Mouse (Mus musculus): ENCODE data around the gene A930004D18Rik.

Gene A930004D18Rik

DNA sequence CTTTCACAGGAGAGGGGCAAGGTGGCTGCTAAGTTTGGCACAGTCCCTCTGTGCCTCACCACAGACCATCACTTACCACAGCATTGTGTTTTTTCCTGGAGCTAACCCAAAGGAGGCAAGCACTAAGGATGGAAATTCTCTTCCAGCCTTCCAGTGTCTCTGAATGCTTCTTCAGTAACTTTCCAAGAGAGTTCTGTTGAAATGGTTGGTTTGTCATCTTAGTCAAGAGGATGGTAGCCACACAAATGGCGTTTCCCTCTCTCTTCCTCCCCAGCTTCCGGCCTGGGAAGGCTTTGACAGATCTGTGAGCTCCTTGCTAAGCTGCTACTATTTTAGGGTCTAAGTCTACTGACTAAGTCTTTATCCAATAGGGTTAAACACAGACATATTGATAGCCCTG lies at the start of gene A930004D18Rik:
Gene A930004D18Rik, minus strand, starts transcription at position 247 of the 400 bp plus-strand sequence.
- no peak for DNase-seq (ENCODE audit: low read depth, low spot score)

- DNase-seq (ENCODE audit: low read depth, low spot score), result no peak
These were observed 42.8 kb upstream of the A930004D18Rik start for GRCm38 (mm10) chr2:18080182-18080860.

GRCm38 (mm10) chr2:18071947-18072346 lies 34.4 kb upstream of the A930004D18Rik start:
- DNase-seq (ENCODE audit: low read depth, low spot score), result no peak

GRCm38 (mm10) chr2:18068071-18068796 lies 30.7 kb upstream of the A930004D18Rik start:
- DNase-seq (ENCODE audit: low read depth, low spot score), result no peak

- DNase-seq (ENCODE audit: low read depth, low spot score), result no peak
These were observed 28.9 kb upstream of the A930004D18Rik start for GRCm38 (mm10) chr2:18066436-18066835.

DNA sequence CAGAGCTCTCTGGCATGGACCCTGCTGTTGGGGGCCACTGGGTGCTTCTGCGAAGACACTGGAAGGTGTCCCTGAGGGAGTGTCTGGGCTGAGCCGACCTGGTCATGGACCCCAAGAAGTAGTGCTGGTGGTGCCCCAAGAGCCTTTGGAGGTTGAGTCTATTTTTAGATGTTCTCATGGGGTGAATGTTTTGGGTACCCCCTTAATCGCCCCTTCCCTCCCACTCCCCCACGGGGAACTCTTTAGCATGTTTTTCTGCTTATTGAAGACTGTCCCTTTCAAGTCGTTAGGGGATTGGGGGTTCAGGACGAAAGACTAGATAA lies 28.1 kb upstream of the A930004D18Rik start:
- DNase-seq (ENCODE audit: low read depth, low spot score), result no peak

DNA sequence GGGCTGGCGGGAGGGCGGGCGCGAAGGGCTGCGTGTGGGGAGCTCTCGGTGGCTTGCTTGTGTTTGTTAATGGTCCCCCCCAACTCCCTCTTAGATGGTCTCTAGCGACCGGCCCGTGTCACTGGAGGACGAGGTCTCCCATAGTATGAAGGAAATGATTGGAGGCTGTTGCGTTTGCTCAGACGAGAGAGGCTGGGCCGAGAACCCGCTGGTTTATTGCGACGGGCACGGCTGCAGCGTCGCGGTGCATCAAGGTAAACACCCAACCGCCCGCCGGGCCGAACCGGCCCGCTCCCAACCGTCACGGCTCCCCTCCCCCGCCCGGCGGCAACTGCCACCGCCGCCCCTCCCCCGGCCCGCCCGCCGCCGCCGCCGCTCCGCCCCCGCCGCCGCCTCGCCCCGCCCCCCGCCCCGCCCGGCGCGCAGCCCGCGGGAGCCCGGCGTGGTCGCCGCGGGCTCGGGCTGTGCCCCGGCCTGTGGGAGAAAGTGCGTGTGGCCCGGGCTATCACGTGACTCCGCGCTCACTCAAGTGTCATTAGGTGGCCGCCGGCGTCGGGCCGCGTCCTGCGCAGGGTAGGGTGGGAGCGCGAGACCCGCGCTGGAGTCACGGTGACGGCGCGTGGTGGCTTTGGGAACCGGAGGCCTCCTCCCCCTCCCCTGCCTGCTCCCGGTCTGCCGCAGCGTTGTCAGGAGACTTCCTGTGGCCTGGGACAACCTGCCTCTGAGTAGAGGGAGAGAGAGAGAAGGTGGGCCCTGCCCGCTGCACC lies 27.6 kb upstream of the A930004D18Rik start:
- peak; percentile 82 for DNase-seq (ENCODE audit: low read depth, low spot score)

DNA sequence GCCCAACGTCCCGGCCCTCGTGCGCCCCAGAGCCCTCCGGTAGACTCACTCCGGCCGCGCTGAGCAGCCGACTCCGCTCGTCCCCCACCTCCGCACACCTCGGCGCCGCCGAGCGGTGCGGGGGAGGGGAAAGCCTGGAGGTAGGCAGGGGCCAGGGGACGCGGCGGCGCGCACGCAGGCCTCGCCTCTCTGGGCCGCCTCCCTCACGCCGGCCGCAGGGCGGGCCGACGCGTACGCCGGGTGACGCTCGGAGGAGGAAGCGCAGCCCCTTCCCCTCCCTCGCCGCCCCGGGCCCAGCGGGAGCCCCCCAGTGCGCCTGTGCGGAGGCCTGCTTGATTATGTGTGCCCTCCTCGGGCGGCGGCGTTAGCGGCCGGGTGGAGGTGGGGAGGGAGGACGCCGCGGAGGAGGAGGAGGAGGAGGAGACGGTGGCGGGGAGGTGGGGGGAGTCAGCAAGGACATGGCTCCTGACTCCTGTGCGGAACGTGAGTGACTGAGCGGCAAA lies 26.9 kb upstream of the A930004D18Rik start:
- DNase-seq (ENCODE audit: low read depth, low spot score), result peak; percentile 96

DNA sequence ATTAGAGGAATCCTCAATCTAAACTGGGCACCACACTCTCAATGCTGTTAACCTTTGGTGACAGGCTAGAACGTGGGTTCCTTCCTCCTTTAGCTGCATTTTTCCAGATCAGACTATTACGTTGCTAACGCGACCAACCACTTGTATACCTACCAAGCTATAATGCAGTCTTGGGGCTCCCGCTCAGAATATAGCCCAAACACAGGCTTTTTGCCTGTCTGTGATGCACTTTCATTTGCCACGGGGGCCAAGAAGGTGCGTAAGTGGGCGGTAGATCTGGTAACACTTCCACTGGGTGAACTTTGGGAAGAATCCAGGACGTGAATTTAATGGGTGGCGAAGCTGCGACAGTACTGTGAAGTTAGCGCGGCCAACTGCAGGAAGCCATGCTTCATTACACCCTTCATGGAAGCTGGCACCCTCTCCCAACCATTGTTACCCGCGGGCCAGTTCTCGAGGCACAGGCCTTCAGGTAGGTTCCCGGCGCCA lies 26.3 kb upstream of the A930004D18Rik start:
- peak; percentile 66 for DNase-seq (ENCODE audit: low read depth, low spot score)

- DNase-seq (ENCODE audit: low read depth, low spot score), result no peak
These were observed 22.9 kb upstream of the A930004D18Rik start for GRCm38 (mm10) chr2:18060396-18060795.

- DNase-seq (ENCODE audit: low read depth, low spot score), result no peak
These were observed 22.4 kb upstream of the A930004D18Rik start for GRCm38 (mm10) chr2:18059891-18060290.

GRCm38 (mm10) chr2:18059063-18059462 lies 21.5 kb upstream of the A930004D18Rik start:
- DNase-seq (ENCODE audit: low read depth, low spot score), result no peak

- no peak for DNase-seq (ENCODE audit: low read depth, low spot score)
These were observed 20.7 kb upstream of the A930004D18Rik start for GRCm38 (mm10) chr2:18058146-18058708.

GRCm38 (mm10) chr2:18057336-18058145 lies 20.0 kb upstream of the A930004D18Rik start:
- DNase-seq (ENCODE audit: low read depth, low spot score), result peak; percentile 49

DNA sequence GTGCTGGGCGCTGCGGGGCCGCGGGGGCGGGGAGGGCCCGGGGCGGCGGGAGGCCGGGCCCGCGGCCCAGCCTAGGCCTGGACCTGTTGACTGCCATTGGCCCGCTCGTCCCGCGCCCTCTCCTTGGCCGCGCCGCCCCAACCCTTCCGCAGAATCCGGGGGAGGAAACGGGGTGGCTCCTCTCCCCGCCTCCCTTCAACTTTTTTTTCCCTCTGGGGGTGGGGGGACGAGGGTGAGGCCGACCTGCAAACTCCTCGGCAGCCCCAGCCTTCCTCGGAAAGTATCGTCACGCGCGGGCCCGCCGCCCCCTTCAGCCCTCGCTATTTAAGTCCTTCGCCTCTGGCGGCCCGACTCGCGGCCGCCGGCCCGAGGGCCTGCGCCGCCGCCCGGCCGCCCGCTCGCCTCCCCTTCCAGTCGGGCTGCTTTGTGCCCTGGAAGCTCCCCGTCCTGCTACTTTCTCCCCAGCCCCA lies 19.3 kb upstream of the A930004D18Rik start:
- peak; percentile 97 for DNase-seq (ENCODE audit: low read depth, low spot score)

GRCm38 (mm10) chr2:18055929-18056785 lies 18.6 kb upstream of the A930004D18Rik start:
- DNase-seq (ENCODE audit: low read depth, low spot score), result peak; percentile 97

- DNase-seq (ENCODE audit: low read depth, low spot score), result no peak
These were observed 17.7 kb upstream of the A930004D18Rik start, which contains the start of gene Mllt10 for GRCm38 (mm10) chr2:18055016-18055928. Gene Mllt10 (plus strand): TSS chr2:18055237.

- no peak for DNase-seq (ENCODE audit: low read depth, low spot score)
These were observed 16.5 kb upstream of the A930004D18Rik start for GRCm38 (mm10) chr2:18053951-18054530.
